Mouse (Mus musculus) CH12.LX (cell line): ENCODE measurements around the gene Cxcr1. TPM values are rescaled to one million over a fixed set of nuclear protein-coding genes. Genes with fewer than 3 reads are reported as not detected.
"Not testable (repeated sequence)": the region's sequence is repeated elsewhere in the genome, so short reads cannot be mapped to it uniquely, and the experiment has no call there.

Experiments used
- DNase-seq: peaks from one replicate; pipeline ENCODE4 v3.0.0-alpha.2; 2013; ENCODE audit errors: extremely low read depth
- H3K27ac ChIP-seq: 2 replicates; pipeline ENCODE4 v1.5.1; 2012; ENCODE audit warnings: low read depth, mild to moderate bottlenecking, control low read depth, moderate library complexity; ENCODE audit not compliant: insufficient read depth
- H3K27me3 ChIP-seq: replicated peaks from 2 replicates; pipeline ENCODE3; 2012; ENCODE audit warnings: inconsistent platforms
- H3K36me3 ChIP-seq, 2 experiments: replicated peaks in 1 of 2; 2 replicates each; pipeline versions ENCODE3 to v1.6.1; 2012; ENCODE audit warnings: inconsistent platforms in 1 of 2, low read length in 1 of 2, mild to moderate bottlenecking in 1 of 2, mixed read lengths in 1 of 2, moderate library complexity in 1 of 2; ENCODE audit not compliant: control insufficient read depth in 1 of 2, insufficient read depth in 1 of 2
- H3K4me1 ChIP-seq, 2 experiments: 2 replicates each; pipeline ENCODE4 v1.6.1; 2012; ENCODE audit warnings: inconsistent platforms in 1 of 2, moderate library complexity in 1 of 2; ENCODE audit not compliant: insufficient read depth in 2 of 2, control insufficient read depth in 1 of 2
- H3K4me2 ChIP-seq: 2 replicates; pipeline ENCODE4 v1.6.1; 2012; ENCODE audit warnings: low read depth, mild to moderate bottlenecking, control low read depth; ENCODE audit not compliant: poor library complexity, insufficient read depth, severe bottlenecking
- H3K4me3 ChIP-seq, 3 experiments: fragments of 150-350 bp in 1 of 3; sonication (generic) in 1 of 3; replicated peaks in 1 of 3; 2 replicates each; pipeline versions ENCODE3 to v1.5.1; 2011 to 2012; ENCODE audit warnings: low read depth in 2 of 3, low read length in 2 of 3, mild to moderate bottlenecking in 2 of 3, moderate library complexity in 2 of 3, control low read depth in 1 of 3, improper control_type of control experiment in 1 of 3, inconsistent platforms in 1 of 3, mixed read lengths in 1 of 3; ENCODE audit not compliant: poor library complexity in 1 of 3
- H3K79me2 ChIP-seq: replicated peaks from 2 replicates; pipeline ENCODE4 v1.6.1; 2012; ENCODE audit warnings: mild to moderate bottlenecking, moderate library complexity; ENCODE audit not compliant: control insufficient read depth, poor library complexity, insufficient read depth, severe bottlenecking; ENCODE audit errors: extremely low read depth
- H3K9ac ChIP-seq: 2 replicates; pipeline ENCODE4 v1.6.1; 2012; ENCODE audit warnings: low read depth, mild to moderate bottlenecking, control low read depth, moderate library complexity; ENCODE audit not compliant: insufficient read depth
- H3K9me3 ChIP-seq: replicated peaks from 2 replicates; pipeline ENCODE3; 2012; ENCODE audit warnings: low read length, inconsistent platforms, mixed read lengths
- BHLHE40 ChIP-seq: IDR thresholded peaks from 2 replicates; pipeline ENCODE4 v1.6.1; 2011; ENCODE audit warnings: mild to moderate bottlenecking, low read depth, low read length, improper control_type of control experiment
- CHD2 ChIP-seq: IDR thresholded peaks from 2 replicates; pipeline ENCODE4 v1.6.1; 2011; ENCODE audit warnings: low read length, improper control_type of control experiment
- ELF1 ChIP-seq: IDR thresholded peaks from 2 replicates; pipeline ENCODE4 v1.6.1; 2014; ENCODE audit warnings: low read depth, mild to moderate bottlenecking, inconsistent platforms, low read length, improper control_type of control experiment
- EP300 ChIP-seq: IDR thresholded peaks from 2 replicates; pipeline ENCODE4 v1.6.1; 2011; ENCODE audit warnings: low read length, improper control_type of control experiment
- JUN ChIP-seq: IDR thresholded peaks from 2 replicates; pipeline ENCODE4 v1.6.1; 2011; ENCODE audit warnings: low read depth, mild to moderate bottlenecking, low read length, improper control_type of control experiment, moderate library complexity; ENCODE audit not compliant: insufficient read depth
- KAT2A ChIP-seq: IDR thresholded peaks from 2 replicates; pipeline ENCODE4 v1.6.1; 2012; ENCODE audit warnings: low read length, improper control_type of control experiment, inconsistent platforms; ENCODE audit not compliant: insufficient replicate concordance
- MAFK ChIP-seq: IDR thresholded peaks from 2 replicates; pipeline ENCODE4 v1.6.1; 2011; ENCODE audit warnings: low read length, improper control_type of control experiment; ENCODE audit not compliant: insufficient replicate concordance
- MAX ChIP-seq: IDR thresholded peaks from 2 replicates; pipeline ENCODE4 v1.6.1; 2011; ENCODE audit warnings: low read length, improper control_type of control experiment
- MAZ ChIP-seq: IDR thresholded peaks from 2 replicates; pipeline ENCODE4 v1.6.1; 2012; ENCODE audit warnings: low read depth, mild to moderate bottlenecking, inconsistent platforms, low read length, improper control_type of control experiment, moderate library complexity
- MEF2A ChIP-seq: IDR thresholded peaks from 2 replicates; pipeline ENCODE4 v1.6.1; 2014; ENCODE audit warnings: low read depth, mild to moderate bottlenecking, inconsistent platforms, low read length, improper control_type of control experiment, borderline replicate concordance
- MYC ChIP-seq: IDR thresholded peaks from 2 replicates; pipeline ENCODE4 v1.6.1; 2011; ENCODE audit warnings: low read depth, mild to moderate bottlenecking, improper control_type of control experiment, low read length
- PAX5 ChIP-seq: IDR thresholded peaks from 2 replicates; pipeline ENCODE4 v1.6.1; 2012; ENCODE audit warnings: low read length, inconsistent platforms, mixed read lengths
- POLR2AphosphoS2 ChIP-seq: IDR thresholded peaks from 2 replicates; pipeline ENCODE4 v1.6.1; 2011; ENCODE audit warnings: low read depth, low read length, improper control_type of control experiment
- RAD21 ChIP-seq: IDR thresholded peaks from 2 replicates; pipeline ENCODE4 v1.6.1; 2011; ENCODE audit warnings: low read depth, mild to moderate bottlenecking, low read length, improper control_type of control experiment, moderate library complexity
- RCOR1 ChIP-seq: conservative IDR thresholded peaks from 2 replicates; pipeline ENCODE4 v1.6.1; 2012; ENCODE audit warnings: low read depth, mild to moderate bottlenecking, inconsistent platforms, low read length, improper control_type of control experiment
- UBTF ChIP-seq: IDR thresholded peaks from 2 replicates; pipeline ENCODE4 v1.6.1; 2012; ENCODE audit warnings: low read depth, mild to moderate bottlenecking, inconsistent platforms, low read length, improper control_type of control experiment, moderate library complexity
- USF1 ChIP-seq: IDR thresholded peaks from 2 replicates; pipeline ENCODE4 v1.6.1; 2014; ENCODE audit warnings: low read depth, mild to moderate bottlenecking, inconsistent platforms, low read length, improper control_type of control experiment
- USF2 ChIP-seq: conservative IDR thresholded peaks from 2 replicates; pipeline ENCODE4 v1.6.1; 2011; ENCODE audit warnings: low read depth, low read length, improper control_type of control experiment
- ZC3H11A ChIP-seq: IDR thresholded peaks from 2 replicates; pipeline ENCODE4 v1.6.1; 2012; ENCODE audit warnings: low read depth, mild to moderate bottlenecking, inconsistent platforms, low read length, improper control_type of control experiment
- ZNF384 ChIP-seq: IDR thresholded peaks from 2 replicates; pipeline ENCODE4 v1.6.1; 2012; ENCODE audit warnings: low read depth, low read length, improper control_type of control experiment, inconsistent platforms
- dilution Hi-C: fragments of 300-500 bp; cut with MboI; formaldehyde crosslinking; loops from 2 replicates; pipeline ENCODE4 v1.14.3; 2020; ENCODE audit warnings: low sequenced_read_pairs; ENCODE audit not compliant: extremely low pct_unique_long_range_greater_than_20kb, extremely low pct_ligation_motif_present
- in situ Hi-C: fragments of 300-500 bp; cut with MboI; formaldehyde crosslinking; loops from 3 replicates; pipeline ENCODE4 v1.14.3; 2019; ENCODE audit warnings: low sequenced_read_pairs, low pct_ligation_motif_present, low pct_unique_long_range_greater_than_20kb, mixed read lengths
- polyA plus RNA-seq: library from polyadenylated mRNA; unstranded; fragments of >175 nt; gene quantifications from 2 replicates; pipeline ENCODE4 v1.2.1, GENCODE M21; 2012; ENCODE audit warnings: low read depth; ENCODE audit not compliant: insufficient read length
- total RNA-seq, 2 experiments: library from RNA; depleted of rRNA; stranded (reverse); fragments of 300-350 nt in 1 of 2; fragments of >200 nt in 1 of 2; gene quantifications; 2 replicates each; pipeline ENCODE4 v1.2.3; 2012 to 2014

Cxcr1 gene
- total and polyA plus RNA-seq, 3 experiments: not detected

GRCm38 (mm10) chr1:74167136-74167535 lies 27.3 kb downstream of the Cxcr1 start:
- Histone ChIP-seq H3K27ac (no peak overlapping the region), H3K27me3 (peaks cover 30% of the 10 kb centered on the region), H3K9me3 (no peaks in the 10 kb centered on the region), H3K36me3 (no peaks in the 10 kb centered on the region), H3K79me2 (no peaks in the 10 kb centered on the region), H3K9ac (no peak overlapping the region), H3K4me2 (no peak overlapping the region), H3K4me1 (no peaks in the 10 kb centered on the region), H3K4me3 (no peak overlapping the region)
- DNase-seq: no peak
- TF ChIP-seq CHD2: no peak
- no peak for TF ChIP-seq MAZ
- no peak for TF ChIP-seq PAX5
- no peak for TF ChIP-seq ZC3H11A
- no peak for TF ChIP-seq MEF2A
- no peak for TF ChIP-seq JUN
- no peak for TF ChIP-seq POLR2AphosphoS2
- TF ChIP-seq UBTF: no peak
- TF ChIP-seq MYC: no peak
- no peak for TF ChIP-seq KAT2A
- TF ChIP-seq BHLHE40: no peak
- in situ Hi-C loops: no loop called here
- dilution Hi-C loops: no loop called here

DNA sequence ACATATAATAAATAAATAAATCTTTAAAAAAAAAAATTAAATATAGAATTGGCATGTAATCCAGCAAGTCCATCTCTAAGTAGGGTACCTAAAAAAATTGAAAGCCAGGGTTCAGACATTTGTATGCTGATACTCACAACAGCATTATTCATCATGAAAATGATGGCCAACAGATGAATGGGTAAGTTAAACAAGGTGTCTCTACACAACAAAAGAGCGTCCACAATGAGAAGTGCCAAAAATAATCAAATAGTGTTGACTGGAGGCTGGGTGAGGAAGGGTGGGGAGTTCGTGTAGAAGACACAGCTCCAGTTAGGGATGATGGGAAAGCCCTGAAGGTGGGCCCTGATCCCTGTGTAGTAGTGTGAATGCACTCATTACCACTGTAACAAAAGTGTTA lies 34.4 kb downstream of the Cxcr1 start:
- peaks cover 0 to 16% of the 10 kb centered on the region in 2 experiments; a peak in 3 of 4 replicates for H3K4me1 ChIP-seq
- H3K27me3 ChIP-seq: no peaks in the 10 kb centered on the region
- in situ Hi-C loops: no loop called here

GRCm38 (mm10) chr1:74159613-74160012 lies 34.8 kb downstream of the Cxcr1 start:
- DNase-seq: peak; percentile 35
- H3K4me2 ChIP-seq, H3K36me3 ChIP-seq, H3K9ac ChIP-seq, H3K79me2 ChIP-seq, H3K4me3 ChIP-seq, dilution Hi-C loops, H3K27me3 ChIP-seq, H3K27ac ChIP-seq, H3K9me3 ChIP-seq, in situ Hi-C loops: not testable (repeated sequence)
- TF ChIP-seq ELF1: 0 out of 2 replicates have a peak, but pooled peaks have one; percentile 25
- 0 out of 2 replicates have a peak, but pooled peaks have one; percentile 31 for TF ChIP-seq EP300
- peak; percentile 48; the same call in 1 of the 2 replicates for TF ChIP-seq ZNF384
- peaks cover 0 to 18% of the 10 kb centered on the region in 2 experiments; a peak in 3 of 4 replicates for H3K4me1 ChIP-seq

More for the DNA sequence above, 34.4 kb downstream of the Cxcr1 start:
- dilution Hi-C loops: no loop called here
- no peaks in the 10 kb centered on the region for H3K79me2 ChIP-seq
- TF ChIP-seq MAX: no peak
- TF ChIP-seq MAFK: no peak
- no peak for TF ChIP-seq RAD21
- no peak for TF ChIP-seq USF1
- no peak for TF ChIP-seq RCOR1
- no peak for TF ChIP-seq USF2
- no peak overlapping the region for H3K9ac ChIP-seq
- no peak overlapping the region for H3K4me3 ChIP-seq
- no peaks in the 10 kb centered on the region for H3K36me3 ChIP-seq
- no peak overlapping the region for H3K27ac ChIP-seq
- no peak overlapping the region for H3K4me2 ChIP-seq
- no peak for DNase-seq
- no peaks in the 10 kb centered on the region for H3K9me3 ChIP-seq
